ENCODE assay signal across 25 mouse cellular contexts in genomic region chr1:98124727-98125126, GRCm38 (mm10). TPM values are rescaled to one million over a fixed set of nuclear protein-coding genes. Genes with fewer than 3 reads are reported as not detected.
DNase-seq lines count a peak whose midpoint lies in the region; ATAC-seq and TF ChIP-seq lines count a peak whose summit lies in the region.
"Had no signal": no experiment of that assay in that cellular context is flagged by ENCODE, and none has a peak within 500 bp of the region (broad histone marks: within the 10 kb centered on the region; RNA-seq: fewer than 3 reads in every experiment).

No protein-coding gene starts in this region.

- H3K27ac ChIP-seq in forebrain, postnatal 0 days (ENCODE audit: low read depth, low read length), result no peak overlapping the region
- no peak overlapping the region for H3K27ac ChIP-seq in forebrain, embryonic 13.5 days
- H3K27ac ChIP-seq in left cerebral cortex, adult 2 months, result no peak overlapping the region
- H3K27ac ChIP-seq: embryonic facial prominence, embryonic 10.5 days; embryonic facial prominence, embryonic 12.5 days; forebrain, embryonic 12.5 days; forebrain, embryonic 15.5 days had no signal

- no peaks in the 10 kb centered on the region for H3K27me3 ChIP-seq in forebrain, postnatal 0 days (ENCODE audit: insufficient read depth, low read length)
- no peaks in the 10 kb centered on the region for H3K27me3 ChIP-seq in forebrain, embryonic 13.5 days
- H3K27me3 ChIP-seq: CH12.LX; embryonic facial prominence, embryonic 12.5 days; forebrain, embryonic 12.5 days; forebrain, embryonic 15.5 days had no signal

- ATAC-seq in forebrain, postnatal 0 days, result 0 out of 2 replicates have a peak, but pooled peaks have one; percentile 38
- no peak for ATAC-seq in forebrain, embryonic 13.5 days
- peak; percentile 72 for ATAC-seq in common myeloid progenitor, adult 5-6 weeks (replicated peaks; ENCODE audit: low read depth, poor library complexity, severe bottlenecking)
- ATAC-seq in hematopoietic stem cell, adult 5-6 weeks (replicated peaks in 1 of 2; ENCODE audit: insufficient read depth in 1 of 2, low FRiP score in 2 of 2, low TSS enrichment in 1 of 2, low read depth in 1 of 2, poor library complexity in 2 of 2, severe bottlenecking in 2 of 2), result peak; percentile 53 to 67; a peak in 3 of 4 replicates
- peak; percentile 60; the same call in 1 of the 2 replicates for ATAC-seq in megakaryocyte progenitor cell, adult 5-6 weeks (replicated peaks; ENCODE audit: poor library complexity)
- ATAC-seq: CD4-positive, CD25-positive, alpha-beta regulatory T cell, adult 4 months; forebrain, embryonic 15.5 days had no signal

- H3K9ac ChIP-seq in forebrain, postnatal 0 days, result no peak overlapping the region
- H3K9ac ChIP-seq in forebrain, embryonic 13.5 days, result no peak overlapping the region
- H3K9ac ChIP-seq: embryonic facial prominence, embryonic 12.5 days; forebrain, embryonic 12.5 days; forebrain, embryonic 15.5 days had no signal

- TF ChIP-seq CTCF in forebrain, postnatal 0 days (IDR thresholded peaks at IDR 0.05; ENCODE audit: low read depth), result no peak
- no peak for TF ChIP-seq CTCF in left cerebral cortex, adult 2 months (IDR thresholded peaks at IDR 0.05)

- 30% methylated on average over 1 of the region's 1 CpGs for WGBS in forebrain, postnatal 0 days
- 37% methylated on average over 1 of the region's 1 CpGs for WGBS in forebrain, embryonic 13.5 days

- H3K36me3 ChIP-seq in forebrain, postnatal 0 days (ENCODE audit: insufficient read depth), result no peaks in the 10 kb centered on the region
- no peaks in the 10 kb centered on the region for H3K36me3 ChIP-seq in forebrain, embryonic 13.5 days (ENCODE audit: poor library complexity, severe bottlenecking)
- H3K36me3 ChIP-seq: embryonic facial prominence, embryonic 10.5 days; embryonic facial prominence, embryonic 12.5 days; forebrain, embryonic 12.5 days; forebrain, embryonic 15.5 days; G1E had no signal

- H3K9me3 ChIP-seq in forebrain, postnatal 0 days (ENCODE audit: low read length), result no peaks in the 10 kb centered on the region
- H3K9me3 ChIP-seq in forebrain, embryonic 13.5 days (replicated peaks), result no peaks in the 10 kb centered on the region
- H3K9me3 ChIP-seq: embryonic facial prominence, embryonic 10.5 days; embryonic facial prominence, embryonic 12.5 days; forebrain, embryonic 12.5 days; forebrain, embryonic 15.5 days had no signal

- no peak overlapping the region for H3K4me2 ChIP-seq in forebrain, postnatal 0 days (ENCODE audit: low read depth)
- no peak overlapping the region for H3K4me2 ChIP-seq in forebrain, embryonic 13.5 days
- H3K4me2 ChIP-seq: embryonic facial prominence, embryonic 12.5 days; forebrain, embryonic 12.5 days; forebrain, embryonic 15.5 days had no signal

- H3K4me1 ChIP-seq in forebrain, postnatal 0 days (ENCODE audit: insufficient read depth), result peaks cover 2% of the 10 kb centered on the region; the same call in 1 of the 2 replicates
- H3K4me1 ChIP-seq in forebrain, embryonic 13.5 days, result no peaks in the 10 kb centered on the region
- H3K4me1 ChIP-seq: embryonic facial prominence, embryonic 10.5 days; embryonic facial prominence, embryonic 12.5 days; forebrain, embryonic 12.5 days; forebrain, embryonic 15.5 days had no signal

- intact Hi-C loops in left cerebral cortex, adult 2 months (cut with DNase I), result no loop called here

- H3K4me3 ChIP-seq in forebrain, postnatal 0 days (ENCODE audit: low read depth, low read length), result no peak overlapping the region
- no peak overlapping the region for H3K4me3 ChIP-seq in forebrain, embryonic 13.5 days
- H3K4me3 ChIP-seq in left cerebral cortex, adult 2 months, result no peak overlapping the region
- H3K4me3 ChIP-seq: embryonic facial prominence, embryonic 10.5 days; embryonic facial prominence, embryonic 12.5 days; forebrain, embryonic 12.5 days; forebrain, embryonic 15.5 days had no signal

- no peak for DNase-seq in forebrain, postnatal 0 days
- DNase-seq in left cerebral cortex, adult 2 months (ENCODE audit: extremely low spot score in 1 of 2, low spot score in 2 of 2), result no peak
- DNase-seq in layer of hippocampus, postnatal 36 days, result no peak
- no peak for DNase-seq in gastrocnemius, postnatal 4 days (ENCODE audit: low spot score in 2 of 2)
- DNase-seq: adrenal gland, adult 2 months; adrenal gland, postnatal 10 days; adrenal gland, postnatal 25 days; B cell, adult 2 months; cerebellum, adult 11 months; cerebellum, adult 18-20 months; cerebellum, adult 8-10 months; cerebellum, adult 9-11 months; cerebellum, postnatal 14 days; cerebellum, postnatal 36 days had no signal

RNA-seq across cellular contexts. Expression of gene Pam, which starts 29.3 kb away (rescaled TPM):
- total RNA-seq in forebrain, postnatal 0 days (2014; rRNA removed), result 89.1 and 93.3 TPM in 2 replicates
- polyA plus RNA-seq in forebrain, postnatal 0 days (2015; fragmentation: Nextera tagmentation; extraction: Ambion mirVana), result 37.8 and 43.7 TPM in 2 replicates
- 39.1 and 49.8 TPM in 2 replicates for polyA plus RNA-seq in forebrain, embryonic 13.5 days (2015; fragmentation: Nextera tagmentation; extraction: Ambion mirVana)
- 22.4 and 44.3 TPM in 2 replicates for total RNA-seq in common myeloid progenitor, adult 5-6 weeks (2017)
- 45.2 and 59.2 TPM in 2 replicates for total RNA-seq in hematopoietic stem cell, adult 5-6 weeks (2017)
- 14.9 and 18.8 TPM in 2 replicates for total RNA-seq in megakaryocyte progenitor cell, adult 5-6 weeks (2015)
- 48.5 and 58.3 TPM in 2 replicates for total RNA-seq in megakaryocyte progenitor cell, adult 5-6 weeks (2017)
- 100 to 1,000 TPM; 258 to 269 TPM for total RNA-seq in left cerebral cortex, adult 2 months (2021)
- total RNA-seq in layer of hippocampus, postnatal 36 days (2021), result 100 to 1,000 TPM; 187 to 188 TPM
- 100 to 1,000 TPM in 1 of 2 experiments, 10 to 100 TPM in 1; 99.1 to 125 TPM for total RNA-seq in gastrocnemius, postnatal 4 days (2021)
- total RNA-seq: CH12.LX had no signal
- polyA plus RNA-seq: G1E had no signal
